Mouse (Mus musculus) heart, embryonic 14.5 days (tissue): Measurements from ENCODE around the gene Slc4a2. TPM values are rescaled to one million over a fixed set of nuclear protein-coding genes. Genes with fewer than 3 reads are reported as not detected.

Experiments used
- ATAC-seq: fragments of 200-750 bp; cut with Nextera tagmentation; 2 replicates; pipeline ENCODE4 v1.8.0; 2017; ENCODE audit warnings: low read depth, moderate TSS enrichment; ENCODE audit not compliant: insufficient number of reproducible peaks, insufficient read depth, low FRiP score
- H3K27ac ChIP-seq, 2 experiments: fragments of 200-500 bp in 1 of 2; fragments of 300-500 bp in 1 of 2; sonication (generic) in 1 of 2; replicated peaks in 1 of 2; 2 replicates each; pipeline ENCODE4 v1.5.1; 2012 to 2014; ENCODE audit warnings: low read depth in 2 of 2, low read length in 2 of 2, control low read depth in 1 of 2, mild to moderate bottlenecking in 1 of 2, mixed read lengths in 1 of 2; ENCODE audit not compliant: control insufficient read depth in 1 of 2, insufficient read depth in 1 of 2
- H3K27me3 ChIP-seq: fragments of 300-500 bp; sonication (generic); 2 replicates; pipeline ENCODE4 v1.6.1; 2014; ENCODE audit warnings: mild to moderate bottlenecking, low read length, control low read depth; ENCODE audit not compliant: control insufficient read depth, insufficient read depth
- H3K36me3 ChIP-seq: fragments of 300-500 bp; sonication (generic); 2 replicates; pipeline ENCODE4 v1.6.1; 2014; ENCODE audit warnings: mild to moderate bottlenecking, control low read depth, low read length, mixed read lengths; ENCODE audit not compliant: control insufficient read depth, insufficient read depth
- H3K4me1 ChIP-seq, 2 experiments: fragments of 200-500 bp in 1 of 2; fragments of 300-500 bp in 1 of 2; sonication (generic) in 1 of 2; 2 replicates each; pipeline ENCODE4 v1.6.1; 2012 to 2014; ENCODE audit warnings: low read length in 2 of 2, control low read depth in 1 of 2, mixed read lengths in 1 of 2; ENCODE audit not compliant: control insufficient read depth in 2 of 2, insufficient read depth in 2 of 2
- H3K4me2 ChIP-seq: fragments of 300-500 bp; sonication (generic); 2 replicates; pipeline ENCODE4 v1.6.1; 2014; ENCODE audit warnings: mild to moderate bottlenecking, low read length
- H3K4me3 ChIP-seq, 2 experiments: fragments of 200-500 bp in 1 of 2; fragments of 300-500 bp in 1 of 2; sonication (generic) in 1 of 2; 2 replicates each; pipeline ENCODE4 v1.5.1; 2012 to 2014; ENCODE audit warnings: low read length in 2 of 2, mild to moderate bottlenecking in 2 of 2, control low read depth in 1 of 2, low read depth in 1 of 2, moderate library complexity in 1 of 2; ENCODE audit not compliant: control insufficient read depth in 1 of 2, insufficient read depth in 1 of 2
- H3K9ac ChIP-seq: fragments of 300-500 bp; sonication (generic); 2 replicates; pipeline ENCODE4 v1.6.1; 2014; ENCODE audit warnings: mild to moderate bottlenecking, low read length
- H3K9me3 ChIP-seq: fragments of 300-500 bp; sonication (generic); 2 replicates; pipeline ENCODE4 v1.6.1; 2016; ENCODE audit warnings: low read length, control low read depth; ENCODE audit not compliant: control insufficient read depth
- WGBS: fragments of 180-500 bp; shearing (Covaris S2); extraction: QIAGEN DNeasy Blood & Tissue Kit; methylation state at CpG from one replicate; pipeline ENCODE4 v1.1.7; 2014; 5-methylcytosine and 5-hydroxymethylcytosine counted together
- polyA plus RNA-seq: library from polyadenylated mRNA; unstranded; fragments of >200 nt; fragmentation: Nextera tagmentation; extraction: Ambion mirVana; gene quantifications from 2 replicates; pipeline ENCODE4 v1.2.1, GENCODE M21; 2014

Gene Slc4a2
- polyA plus RNA-seq, 1 experiment from 2014 or later, result 18.7 TPM

GRCm38 (mm10) chr5:24381988-24382387, 41.6 kb upstream of the Slc4a2 start:
- no peak overlapping the region for H3K4me3 ChIP-seq
- H3K9me3 ChIP-seq, result no peaks in the 10 kb centered on the region
- ATAC-seq, result no peak
- H3K4me2 ChIP-seq, result no peak overlapping the region
- H3K4me1 ChIP-seq, result peaks cover 16 to 31% of the 10 kb centered on the region in 2 experiments
- 45% methylated on average over 2 of the region's 2 CpGs for WGBS
- H3K9ac ChIP-seq, result no peak overlapping the region
- no peak overlapping the region for H3K27ac ChIP-seq
- peaks cover 12% of the 10 kb centered on the region; the same call in 1 of the 2 replicates for H3K36me3 ChIP-seq
- H3K27me3 ChIP-seq, result peaks cover 9% of the 10 kb centered on the region; the same call in 1 of the 2 replicates

DNA sequence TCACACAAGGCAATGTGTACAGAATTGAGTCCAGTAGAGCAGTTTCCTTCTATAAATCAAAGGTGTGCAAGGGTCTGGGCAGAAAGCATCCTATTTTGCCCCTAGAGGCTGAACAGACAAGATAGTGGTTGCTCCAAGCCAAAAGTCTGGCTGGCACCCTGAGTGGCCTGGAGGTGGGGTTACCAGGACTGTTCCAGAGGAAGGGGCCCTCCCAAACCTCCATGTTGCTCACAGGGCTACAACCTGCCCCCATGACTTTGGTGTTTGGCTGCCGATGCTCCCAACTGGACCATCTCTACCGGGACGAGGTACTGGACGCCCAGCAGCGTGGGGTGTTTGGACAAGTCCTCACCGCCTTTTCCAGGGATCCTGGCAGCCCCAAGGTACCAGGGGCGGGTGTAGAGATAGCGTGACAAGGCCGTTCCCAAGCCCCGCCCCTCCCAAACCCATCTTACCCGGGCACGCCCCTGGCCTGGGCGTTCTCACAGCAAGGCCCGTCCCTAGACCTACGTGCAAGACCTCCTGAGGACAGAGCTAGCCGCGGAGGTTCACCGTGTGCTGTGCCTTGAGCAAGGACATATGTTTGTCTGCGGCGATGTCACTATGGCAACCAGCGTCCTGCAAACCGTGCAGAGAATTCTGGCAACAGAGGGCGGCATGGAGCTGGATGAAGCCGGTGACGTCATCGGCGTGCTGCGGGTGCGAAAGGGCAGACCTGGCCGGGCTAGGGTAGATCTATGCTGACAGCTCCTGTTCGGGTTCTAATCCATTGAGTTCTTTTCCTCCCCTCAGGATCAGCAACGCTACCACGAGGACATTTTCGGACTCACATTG, 40.4 kb upstream of the Slc4a2 start:
- Histone ChIP-seq H3K27me3 (peaks cover 9% of the 10 kb centered on the region; the same call in 1 of the 2 replicates), H3K4me1 (peaks cover 21 to 41% of the 10 kb centered on the region in 2 experiments), H3K27ac (peak overlapping the region; percentile 46 to 70), H3K9ac (peak overlapping the region; percentile 70), H3K36me3 (peaks cover 9% of the 10 kb centered on the region; the same call in 1 of the 2 replicates), H3K4me3 (peak overlapping the region; percentile 37 to 53), H3K9me3 (no peaks in the 10 kb centered on the region), H3K4me2 (peak overlapping the region; percentile 73)
- ATAC-seq, result peak; percentile 84
- WGBS, result 1% methylated on average over 34 of the region's 34 CpGs

GRCm38 (mm10) chr5:24384407-24384806, 39.2 kb upstream of the Slc4a2 start:
- 0 out of 2 replicates have a peak, but pooled peaks have one; percentile 18 for ATAC-seq

DNA sequence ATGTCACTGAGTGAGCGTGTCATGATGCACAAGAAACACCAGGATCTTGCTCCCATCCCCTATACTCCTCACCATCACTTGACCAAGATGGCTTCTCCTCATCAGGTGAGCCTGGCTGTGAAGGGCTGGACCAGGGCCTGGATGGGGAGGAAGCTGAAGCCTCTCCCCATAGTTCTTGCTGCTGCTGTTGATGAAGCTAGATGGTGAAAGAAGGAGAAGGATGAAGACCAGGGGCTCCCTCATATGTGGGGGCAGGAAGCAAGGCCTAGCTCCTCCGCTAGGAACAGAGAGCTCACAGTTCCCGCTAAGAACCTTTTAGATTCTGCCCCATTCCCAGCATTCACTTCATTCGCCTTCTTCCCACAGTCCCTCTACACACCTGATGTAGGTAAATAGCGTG, 38.3 kb upstream of the Slc4a2 start:
- H3K36me3 ChIP-seq, result peaks cover 8% of the 10 kb centered on the region; the same call in 1 of the 2 replicates
- no peaks in the 10 kb centered on the region for H3K9me3 ChIP-seq
- no peak overlapping the region for H3K4me3 ChIP-seq
- no peak overlapping the region for H3K4me2 ChIP-seq
- H3K27me3 ChIP-seq, result peaks cover 9% of the 10 kb centered on the region; the same call in 1 of the 2 replicates
- H3K4me1 ChIP-seq, result peaks cover 26 to 49% of the 10 kb centered on the region in 2 experiments
- 89% methylated on average over 5 of the region's 5 CpGs for WGBS
- no peak overlapping the region for H3K9ac ChIP-seq
- peak overlapping the region in 1 of 2 experiments; percentile 9; a peak in 2 of 4 replicates for H3K27ac ChIP-seq
- ATAC-seq, result no peak

More at GRCm38 (mm10) chr5:24384407-24384806, 39.2 kb upstream of the Slc4a2 start:
- Histone ChIP-seq H3K27ac (peak overlapping the region in 1 of 2 experiments; percentile 70; a peak in 1 of 4 replicates), H3K9me3 (no peaks in the 10 kb centered on the region), H3K9ac (no peak overlapping the region), H3K4me1 (peaks cover 23 to 49% of the 10 kb centered on the region in 2 experiments), H3K36me3 (peaks cover 9% of the 10 kb centered on the region; the same call in 1 of the 2 replicates), H3K4me3 (no peak overlapping the region), H3K4me2 (peak overlapping the region; percentile 73), H3K27me3 (peaks cover 9% of the 10 kb centered on the region; the same call in 1 of the 2 replicates)
- 46% methylated on average over 6 of the region's 6 CpGs for WGBS

GRCm38 (mm10) chr5:24385887-24386550, 37.6 kb upstream of the Slc4a2 start:
- peak overlapping the region; percentile 9 to 13; a peak in 1 of 4 replicates for H3K27ac ChIP-seq
- H3K9ac ChIP-seq, result no peak overlapping the region
- peaks cover 9% of the 10 kb centered on the region; the same call in 1 of the 2 replicates for H3K27me3 ChIP-seq
- ATAC-seq, result no peak
- no peaks in the 10 kb centered on the region for H3K9me3 ChIP-seq
- 0 out of 2 replicates have a peak, but pooled peaks cover 5% of the 10 kb centered on the region for H3K36me3 ChIP-seq
- WGBS, result 87% methylated on average over 10 of the region's 10 CpGs
- H3K4me2 ChIP-seq, result no peak overlapping the region
- peaks cover 26 to 49% of the 10 kb centered on the region in 2 experiments for H3K4me1 ChIP-seq
- H3K4me3 ChIP-seq, result no peak overlapping the region

DNA sequence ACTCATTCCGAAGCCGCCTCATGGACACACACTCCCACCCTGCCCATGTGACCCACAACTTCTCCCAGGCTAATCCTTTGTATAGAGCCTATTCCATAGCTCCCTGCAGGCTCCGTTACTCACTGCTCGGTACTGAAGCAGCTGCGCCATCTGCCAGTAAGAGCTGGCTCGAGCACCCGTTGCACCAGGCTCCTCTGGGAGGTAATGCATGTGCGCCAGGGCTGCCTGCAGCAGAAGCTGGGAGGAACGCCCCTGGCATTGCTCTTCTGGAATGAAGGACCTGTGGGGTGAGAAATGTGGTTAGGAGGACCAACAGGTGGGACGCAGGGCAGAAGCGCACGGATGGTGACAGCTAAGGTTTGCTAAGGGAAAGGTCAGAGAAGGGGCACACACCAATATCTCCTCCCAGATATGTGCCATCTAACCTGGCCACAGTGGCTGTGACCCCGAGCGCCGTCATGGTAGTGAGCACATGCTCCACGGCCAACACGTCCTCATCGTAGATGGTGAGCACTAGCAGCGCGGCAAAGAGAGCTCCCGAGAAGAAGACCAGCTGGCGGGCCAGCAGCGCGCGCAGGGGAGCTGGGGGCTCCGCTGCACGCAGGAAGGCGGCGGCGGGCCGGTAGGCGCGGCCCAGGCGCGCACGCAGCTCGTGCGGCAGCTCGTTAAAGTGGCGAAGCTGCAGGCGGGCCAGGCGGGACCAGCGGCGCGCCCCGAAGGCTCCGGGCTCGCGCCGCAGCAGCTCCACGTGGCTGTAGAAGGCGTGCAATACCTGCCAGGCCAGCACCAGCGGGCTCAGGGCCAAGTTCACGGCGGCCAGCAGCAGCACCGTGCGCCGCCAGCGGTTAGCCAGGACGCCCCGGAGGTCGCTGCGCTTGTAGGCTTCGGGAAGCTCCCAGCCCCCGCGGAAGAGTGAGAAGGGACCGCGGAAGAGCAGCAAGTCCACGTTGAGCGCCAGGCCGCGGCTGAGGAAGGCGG, 36.1 kb upstream of the Slc4a2 start:
- Histone ChIP-seq H3K4me1 (peaks cover 26 to 49% of the 10 kb centered on the region in 2 experiments), H3K9me3 (no peaks in the 10 kb centered on the region), H3K27me3 (peaks cover 9% of the 10 kb centered on the region; the same call in 1 of the 2 replicates), H3K27ac (peak overlapping the region; percentile 29 to 61; a peak in 3 of 4 replicates), H3K4me3 (peak overlapping the region; percentile 50 to 52), H3K9ac (peak overlapping the region; percentile 77), H3K4me2 (peak overlapping the region; percentile 93), H3K36me3 (0 out of 2 replicates have a peak, but pooled peaks cover 5% of the 10 kb centered on the region)
- under 1% methylated on average over 73 of the region's 73 CpGs for WGBS
- peak; percentile 23; the same call in 1 of the 2 replicates for ATAC-seq
